Mouse (Mus musculus) heart, embryonic 14.5 days (tissue): ENCODE data around the gene Ddx5. TPM values are rescaled to one million over a fixed set of nuclear protein-coding genes. Genes with fewer than 3 reads are reported as not detected.
"Not testable (repeated sequence)": the region's sequence is repeated elsewhere in the genome, so short reads cannot be mapped to it uniquely, and the experiment has no call there.

ENCODE experiments used
- ATAC-seq: fragments of 200-750 bp; cut with Nextera tagmentation; 2 replicates; pipeline ENCODE4 v1.8.0; 2017; ENCODE audit warnings: low read depth, moderate TSS enrichment; ENCODE audit not compliant: insufficient number of reproducible peaks, insufficient read depth, low FRiP score
- H3K27ac ChIP-seq, 2 experiments: fragments of 200-500 bp in 1 of 2; fragments of 300-500 bp in 1 of 2; sonication (generic) in 1 of 2; replicated peaks in 1 of 2; 2 replicates each; pipeline ENCODE4 v1.5.1; 2012 to 2014; ENCODE audit warnings: low read depth in 2 of 2, low read length in 2 of 2, control low read depth in 1 of 2, mild to moderate bottlenecking in 1 of 2, mixed read lengths in 1 of 2; ENCODE audit not compliant: control insufficient read depth in 1 of 2, insufficient read depth in 1 of 2
- H3K27me3 ChIP-seq: fragments of 300-500 bp; sonication (generic); 2 replicates; pipeline ENCODE4 v1.6.1; 2014; ENCODE audit warnings: mild to moderate bottlenecking, low read length, control low read depth; ENCODE audit not compliant: control insufficient read depth, insufficient read depth
- H3K36me3 ChIP-seq: fragments of 300-500 bp; sonication (generic); 2 replicates; pipeline ENCODE4 v1.6.1; 2014; ENCODE audit warnings: mild to moderate bottlenecking, control low read depth, low read length, mixed read lengths; ENCODE audit not compliant: control insufficient read depth, insufficient read depth
- H3K4me1 ChIP-seq, 2 experiments: fragments of 200-500 bp in 1 of 2; fragments of 300-500 bp in 1 of 2; sonication (generic) in 1 of 2; 2 replicates each; pipeline ENCODE4 v1.6.1; 2012 to 2014; ENCODE audit warnings: low read length in 2 of 2, control low read depth in 1 of 2, mixed read lengths in 1 of 2; ENCODE audit not compliant: control insufficient read depth in 2 of 2, insufficient read depth in 2 of 2
- H3K4me2 ChIP-seq: fragments of 300-500 bp; sonication (generic); 2 replicates; pipeline ENCODE4 v1.6.1; 2014; ENCODE audit warnings: mild to moderate bottlenecking, low read length
- H3K4me3 ChIP-seq, 2 experiments: fragments of 200-500 bp in 1 of 2; fragments of 300-500 bp in 1 of 2; sonication (generic) in 1 of 2; 2 replicates each; pipeline ENCODE4 v1.5.1; 2012 to 2014; ENCODE audit warnings: low read length in 2 of 2, mild to moderate bottlenecking in 2 of 2, control low read depth in 1 of 2, low read depth in 1 of 2, moderate library complexity in 1 of 2; ENCODE audit not compliant: control insufficient read depth in 1 of 2, insufficient read depth in 1 of 2
- H3K9ac ChIP-seq: fragments of 300-500 bp; sonication (generic); 2 replicates; pipeline ENCODE4 v1.6.1; 2014; ENCODE audit warnings: mild to moderate bottlenecking, low read length
- H3K9me3 ChIP-seq: fragments of 300-500 bp; sonication (generic); 2 replicates; pipeline ENCODE4 v1.6.1; 2016; ENCODE audit warnings: low read length, control low read depth; ENCODE audit not compliant: control insufficient read depth
- WGBS: fragments of 180-500 bp; shearing (Covaris S2); extraction: QIAGEN DNeasy Blood & Tissue Kit; methylation state at CpG from one replicate; pipeline ENCODE4 v1.1.7; 2014; 5-methylcytosine and 5-hydroxymethylcytosine counted together
- polyA plus RNA-seq: library from polyadenylated mRNA; unstranded; fragments of >200 nt; fragmentation: Nextera tagmentation; extraction: Ambion mirVana; gene quantifications from 2 replicates; pipeline ENCODE4 v1.2.1, GENCODE M21; 2014

Gene Ddx5
- polyA plus RNA-seq, 1 experiment from 2014 or later: 251 TPM

DNA sequence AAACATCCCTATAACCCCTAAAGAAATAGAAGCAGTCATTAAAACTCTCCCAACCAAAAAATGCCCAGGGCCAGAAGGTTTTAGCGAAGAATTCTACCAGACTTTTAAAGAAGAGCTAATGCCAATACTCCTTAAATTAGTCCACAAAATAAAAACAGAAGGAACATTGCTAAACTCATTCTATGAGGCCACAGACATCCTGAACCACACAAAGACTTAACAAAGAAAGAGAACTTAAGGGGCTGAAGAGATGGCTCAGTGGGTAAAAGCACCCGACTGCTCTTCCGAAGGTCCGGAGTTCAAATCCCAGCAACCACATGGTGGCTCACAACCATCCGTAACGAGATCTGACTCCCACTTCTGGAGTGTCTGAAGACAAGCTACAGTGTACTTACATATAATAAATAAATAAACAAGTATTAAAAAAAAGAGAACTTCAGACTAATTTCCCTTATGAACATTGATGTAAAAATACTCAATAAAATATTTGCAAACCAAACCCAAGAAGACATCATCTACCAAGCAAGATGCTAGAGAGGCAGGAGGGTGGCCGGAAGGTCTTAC, 39.3 kb downstream of the Ddx5 start:
- 95% methylated on average over 7 of the region's 7 CpGs for WGBS
- not testable (repeated sequence) for H3K36me3 ChIP-seq, ATAC-seq, H3K9me3 ChIP-seq, H3K27ac ChIP-seq, H3K9ac ChIP-seq, H3K4me3 ChIP-seq, H3K4me1 ChIP-seq, H3K27me3 ChIP-seq, H3K4me2 ChIP-seq

DNA sequence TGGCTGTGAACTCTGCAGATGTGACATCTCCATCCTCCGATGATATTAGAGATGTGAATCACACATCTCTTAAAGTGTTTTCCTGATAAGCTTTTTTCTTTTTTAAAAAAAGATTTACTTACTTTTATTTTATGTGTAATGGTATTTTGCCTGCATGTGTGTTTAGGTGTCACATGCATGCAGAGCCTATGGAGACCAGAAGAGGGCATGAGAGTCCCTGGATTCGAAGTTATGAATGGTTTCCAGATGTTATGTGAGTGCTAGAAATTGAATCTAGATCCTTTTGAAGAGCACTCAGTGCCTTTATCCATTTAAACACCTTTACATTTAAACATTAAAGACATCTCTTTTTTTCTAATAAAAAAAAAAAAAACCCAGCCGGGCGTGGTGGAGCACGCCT, 44.0 kb downstream of the Ddx5 start:
- Histone ChIP-seq H3K36me3 (no peaks in the 10 kb centered on the region), H3K27ac (no peak overlapping the region), H3K9ac (no peak overlapping the region), H3K9me3 (0 out of 2 replicates have a peak, but pooled peaks cover 3% of the 10 kb centered on the region), H3K4me3 (no peak overlapping the region), H3K4me2 (no peak overlapping the region), H3K4me1 (no peaks in the 10 kb centered on the region), H3K27me3 (no peaks in the 10 kb centered on the region)
- ATAC-seq: no peak
- WGBS: 88% methylated on average over 5 of the region's 5 CpGs

DNA sequence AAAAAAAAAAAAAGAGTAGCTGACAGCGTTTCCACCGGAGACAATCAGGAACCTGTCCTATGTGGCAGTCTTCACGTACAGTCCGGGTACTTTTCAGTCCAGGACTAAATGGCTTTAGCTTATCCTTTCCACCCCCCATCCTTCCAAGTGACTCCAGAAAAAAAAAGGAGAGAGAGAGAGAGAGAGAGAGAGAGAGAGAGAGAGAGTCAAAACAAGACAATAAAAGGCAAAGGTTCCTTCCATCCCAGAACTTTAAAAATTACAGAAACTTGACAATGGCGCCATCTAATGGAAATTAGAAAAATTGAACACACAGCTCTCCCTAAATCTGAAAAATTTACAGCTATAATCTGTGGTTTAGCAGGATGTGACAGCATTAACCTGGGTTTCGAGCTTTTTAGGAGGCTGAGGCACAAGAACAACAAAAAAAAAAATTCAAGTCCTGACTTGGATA, 46.6 kb downstream of the Ddx5 start:
- Histone ChIP-seq H3K4me2 (no peak overlapping the region), H3K36me3 (no peaks in the 10 kb centered on the region), H3K9ac (no peak overlapping the region), H3K4me1 (peaks cover 0 to under 1% of the 10 kb centered on the region in 2 experiments; a peak in 1 of 4 replicates), H3K9me3 (no peaks in the 10 kb centered on the region), H3K27ac (no peak overlapping the region), H3K4me3 (no peak overlapping the region), H3K27me3 (no peaks in the 10 kb centered on the region)
- ATAC-seq: no peak
- 46% methylated on average over 6 of the region's 6 CpGs for WGBS

DNA sequence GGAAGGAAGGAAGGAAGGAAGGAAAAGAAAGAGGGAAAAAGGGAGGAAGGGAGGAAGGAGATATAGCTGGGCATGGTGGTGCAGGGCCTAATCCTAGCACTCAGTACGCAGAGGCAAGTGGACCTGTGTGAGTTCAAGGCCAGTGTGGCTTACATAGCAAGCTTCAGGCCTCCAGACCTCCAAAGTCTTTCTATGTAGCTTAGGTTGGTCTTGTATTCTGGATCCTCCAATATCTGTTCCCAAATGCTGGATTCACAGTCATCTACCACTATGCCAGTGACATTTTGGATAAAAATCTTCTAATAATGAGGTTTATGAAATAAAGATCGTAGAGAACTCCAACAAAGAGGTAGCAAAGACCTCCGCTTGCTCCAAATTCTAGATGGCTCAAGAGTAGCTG, 47.2 kb downstream of the Ddx5 start:
- H3K9ac ChIP-seq: no peak overlapping the region
- peaks cover 3% of the 10 kb centered on the region in 2 experiments; a peak in 1 of 4 replicates for H3K4me1 ChIP-seq
- H3K36me3 ChIP-seq: no peaks in the 10 kb centered on the region
- H3K4me2 ChIP-seq: no peak overlapping the region
- H3K4me3 ChIP-seq: no peak overlapping the region
- no peak overlapping the region for H3K27ac ChIP-seq
- 84% methylated on average over 3 of the region's 3 CpGs for WGBS
- no peaks in the 10 kb centered on the region for H3K27me3 ChIP-seq
- no peak; the same call in 1 of the 2 replicates for ATAC-seq
- no peaks in the 10 kb centered on the region for H3K9me3 ChIP-seq

DNA sequence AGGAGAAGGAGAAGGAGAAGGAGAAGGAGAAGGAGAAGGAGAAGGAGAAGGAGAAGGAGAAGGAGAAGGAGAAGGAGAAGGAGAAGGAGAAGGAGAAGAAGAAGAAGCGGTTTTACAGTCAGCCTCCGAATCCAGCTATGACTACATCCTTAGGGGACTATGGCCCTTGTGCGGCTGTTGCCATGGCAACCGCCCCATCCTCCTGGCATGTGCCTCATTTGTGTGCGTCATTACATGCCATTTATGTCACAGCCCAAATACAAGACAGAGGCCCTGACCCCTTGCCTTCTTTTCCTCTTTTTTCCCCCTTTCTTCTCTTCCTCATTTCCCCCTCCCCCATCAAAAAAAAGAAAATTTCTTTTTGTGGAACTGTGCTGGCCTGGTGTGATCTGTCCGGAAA, 47.8 kb downstream of the Ddx5 start:
- 77% methylated on average over 6 of the region's 6 CpGs for WGBS
- ATAC-seq: no peak

DNA sequence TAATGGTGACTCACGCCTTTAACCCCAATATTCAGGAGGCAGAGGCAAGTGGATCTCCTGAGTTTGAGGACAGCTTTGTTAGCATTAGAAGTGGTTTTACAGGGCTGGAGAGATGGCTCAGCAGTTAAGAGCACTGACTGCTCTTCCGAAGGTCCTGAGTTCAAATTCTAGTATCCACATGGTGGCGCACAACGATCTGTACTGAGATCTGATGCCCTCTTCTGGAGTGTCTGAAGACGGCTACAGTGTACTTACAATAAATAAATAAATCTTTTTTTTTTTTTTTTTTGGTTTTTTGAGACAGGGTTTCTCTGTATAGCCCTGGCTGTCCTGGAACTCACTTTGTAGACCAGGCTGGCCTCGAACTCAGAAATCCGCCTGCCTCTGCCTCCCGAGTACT, 48.3 kb downstream of the Ddx5 start:
- not testable (repeated sequence) for ATAC-seq, H3K27ac ChIP-seq, H3K4me3 ChIP-seq, H3K27me3 ChIP-seq, H3K4me2 ChIP-seq, H3K4me1 ChIP-seq, H3K9ac ChIP-seq, H3K36me3 ChIP-seq, H3K9me3 ChIP-seq
- 94% methylated on average over 6 of the region's 8 CpGs for WGBS

More for the DNA sequence above, 47.8 kb downstream of the Ddx5 start:
- Histone ChIP-seq H3K4me3 (no peak overlapping the region), H3K4me1 (peaks cover 3% of the 10 kb centered on the region in 2 experiments; a peak in 1 of 4 replicates), H3K9me3 (no peaks in the 10 kb centered on the region), H3K4me2 (no peak overlapping the region), H3K36me3 (no peaks in the 10 kb centered on the region), H3K9ac (no peak overlapping the region), H3K27ac (no peak overlapping the region), H3K27me3 (no peaks in the 10 kb centered on the region)

DNA sequence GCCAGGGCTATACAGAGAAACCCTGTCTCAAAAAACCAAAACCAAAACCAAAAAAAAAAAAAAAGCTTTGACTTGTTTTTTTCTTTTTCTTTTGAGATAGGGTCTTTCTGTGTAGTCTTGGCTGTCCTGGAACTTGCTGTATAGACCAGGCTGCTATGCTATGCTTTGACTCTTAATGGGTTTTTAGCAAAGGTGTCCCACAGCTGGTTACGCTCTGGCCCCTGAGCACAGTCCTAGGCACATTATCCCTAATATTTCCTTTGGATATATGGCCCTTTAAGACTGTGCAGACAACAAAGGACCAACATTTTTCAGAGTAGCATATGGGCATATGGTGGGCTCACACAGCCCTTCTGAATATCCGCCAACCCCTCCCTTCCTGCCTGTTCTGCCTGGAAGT, 49.9 kb downstream of the Ddx5 start:
- Histone ChIP-seq H3K4me1 (peaks cover 3% of the 10 kb centered on the region in 2 experiments; a peak in 1 of 4 replicates), H3K27me3 (no peaks in the 10 kb centered on the region), H3K9ac (no peak overlapping the region), H3K9me3 (no peaks in the 10 kb centered on the region), H3K27ac (no peak overlapping the region), H3K4me3 (no peak overlapping the region), H3K36me3 (no peaks in the 10 kb centered on the region), H3K4me2 (no peak overlapping the region)
- ATAC-seq: no peak
- WGBS: 89% methylated on average over 2 of the region's 2 CpGs

DNA sequence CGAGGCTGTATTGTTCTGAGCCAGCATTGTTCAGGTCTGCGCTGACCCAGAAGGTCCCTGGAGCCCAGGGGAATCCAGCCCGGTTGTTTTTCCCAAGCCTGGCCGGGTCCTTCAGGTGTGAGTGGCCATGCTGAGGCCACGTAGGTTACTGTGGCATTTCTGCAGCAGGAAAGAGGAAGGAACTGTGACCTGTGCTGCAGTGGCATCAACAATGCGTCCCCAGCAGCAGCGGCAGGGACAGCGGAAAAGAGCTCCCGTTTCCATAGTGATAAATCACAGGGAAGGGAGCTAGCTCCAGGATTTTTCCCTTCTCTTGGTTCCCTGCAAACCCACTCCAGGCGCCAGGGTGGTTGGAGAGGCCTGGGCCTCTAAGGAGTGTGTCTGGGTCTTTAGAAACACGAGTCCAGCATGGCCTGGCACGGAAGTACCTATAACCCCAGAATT, 51.8 kb downstream of the Ddx5 start:
- H3K36me3 ChIP-seq: no peaks in the 10 kb centered on the region
- no peak overlapping the region for H3K9ac ChIP-seq
- H3K4me2 ChIP-seq: no peak overlapping the region
- ATAC-seq: peak; percentile 65
- H3K4me3 ChIP-seq: no peak overlapping the region
- no peaks in the 10 kb centered on the region for H3K9me3 ChIP-seq
- peak overlapping the region; percentile 18 to 62; a peak in 3 of 4 replicates for H3K27ac ChIP-seq
- H3K4me1 ChIP-seq: peaks cover 3% of the 10 kb centered on the region in 2 experiments; a peak in 1 of 4 replicates
- no peaks in the 10 kb centered on the region for H3K27me3 ChIP-seq
- 41% methylated on average over 12 of the region's 12 CpGs for WGBS
